Mouse (Mus musculus): ENCODE measurements at regions not wholly inside any gene's neighbourhood (a gene's known extent, or its start where the extent isn't known, plus 50 kb on each side); places are given as distances from the start of the nearest gene placed in this dataset.

DNA sequence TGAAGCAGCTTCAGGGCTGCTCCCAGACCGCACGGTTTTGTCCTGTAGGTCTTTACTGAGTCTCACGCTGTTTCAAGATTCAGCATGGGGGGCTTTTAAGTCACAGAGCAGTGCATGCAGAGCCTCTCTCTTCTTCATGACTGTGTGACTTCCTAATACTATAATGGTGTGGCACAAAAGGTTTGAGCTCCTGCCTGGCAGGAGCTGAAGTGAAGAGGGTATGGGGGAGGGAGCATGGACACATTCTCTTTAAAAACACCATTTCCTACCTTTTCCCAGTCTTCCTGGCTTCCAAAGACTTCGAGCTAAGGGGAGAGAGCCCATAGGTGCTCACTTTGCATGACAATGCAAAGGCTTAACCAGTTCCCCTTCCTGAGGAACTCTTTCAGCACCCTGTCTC lies 934.9 kb upstream of the Gm5150 start:
- Histone ChIP-seq H3K9ac (ENCODE audit: low read depth, low read length) (peak overlapping the region; percentile 55; the same call in 1 of the 2 replicates), H3K9me3 (ENCODE audit: control insufficient read depth, low read length) (no peaks in the 10 kb centered on the region), H3K4me3 (ENCODE audit: low read length) (no peak overlapping the region), H3K27ac (ENCODE audit: low read depth, low read length) (peak overlapping the region; percentile 71), H3K4me2 (ENCODE audit: low read length) (peak overlapping the region; percentile 43), H3K4me1 (ENCODE audit: control insufficient read depth, insufficient read depth, low read depth, low read length) (peaks cover 11% of the 10 kb centered on the region), H3K27me3 (replicated peaks; ENCODE audit: control insufficient read depth, insufficient read depth, low read length) (no peaks in the 10 kb centered on the region), H3K36me3 (ENCODE audit: control insufficient read depth, insufficient read depth, low read length) (no peaks in the 10 kb centered on the region)
- WGBS = 2% methylated on average over 4 of the region's 4 CpGs
- peak; percentile 50 for ATAC-seq

GRCm38 (mm10) chr3:16939533-16939932 lies 933.3 kb upstream of the Gm5150 start:
- Histone ChIP-seq H3K9me3 (ENCODE audit: control insufficient read depth, low read length) (no peaks in the 10 kb centered on the region), H3K36me3 (ENCODE audit: control insufficient read depth, insufficient read depth, low read length) (no peaks in the 10 kb centered on the region), H3K4me3 (ENCODE audit: low read length) (no peak overlapping the region), H3K9ac (ENCODE audit: low read depth, low read length) (no peak overlapping the region), H3K27me3 (replicated peaks; ENCODE audit: control insufficient read depth, insufficient read depth, low read length) (no peaks in the 10 kb centered on the region), H3K27ac (ENCODE audit: low read depth, low read length) (peak overlapping the region; percentile 77; the same call in 1 of the 2 replicates), H3K4me1 (ENCODE audit: control insufficient read depth, insufficient read depth, low read depth, low read length) (peaks cover 11% of the 10 kb centered on the region), H3K4me2 (ENCODE audit: low read length) (peak overlapping the region; percentile 15; the same call in 1 of the 2 replicates)
- peak; percentile 68 for ATAC-seq
- 32% methylated on average over 6 of the region's 6 CpGs for WGBS

GRCm38 (mm10) chr3:16939127-16939526 lies 932.9 kb upstream of the Gm5150 start:
- Histone ChIP-seq H3K4me1 (ENCODE audit: control insufficient read depth, insufficient read depth, low read depth, low read length) (peaks cover 11% of the 10 kb centered on the region), H3K4me3 (ENCODE audit: low read length) (no peak overlapping the region), H3K27ac (ENCODE audit: low read depth, low read length) (peak overlapping the region; percentile 77), H3K27me3 (replicated peaks; ENCODE audit: control insufficient read depth, insufficient read depth, low read length) (no peaks in the 10 kb centered on the region), H3K9ac (ENCODE audit: low read depth, low read length) (no peak overlapping the region), H3K9me3 (ENCODE audit: control insufficient read depth, low read length) (no peaks in the 10 kb centered on the region), H3K36me3 (ENCODE audit: control insufficient read depth, insufficient read depth, low read length) (no peaks in the 10 kb centered on the region), H3K4me2 (ENCODE audit: low read length) (peak overlapping the region; percentile 44; the same call in 1 of the 2 replicates)
- 55% methylated on average over 5 of the region's 5 CpGs for WGBS
- ATAC-seq = no peak

GRCm38 (mm10) chr3:16938491-16939001 lies 932.3 kb upstream of the Gm5150 start:
- Histone ChIP-seq H3K4me1 (ENCODE audit: control insufficient read depth, insufficient read depth, low read depth, low read length) (peaks cover 11% of the 10 kb centered on the region), H3K4me2 (ENCODE audit: low read length) (peak overlapping the region; percentile 44), H3K4me3 (ENCODE audit: low read length) (peak overlapping the region; percentile 11; the same call in 1 of the 2 replicates), H3K27ac (ENCODE audit: low read depth, low read length) (peak overlapping the region; percentile 85), H3K27me3 (replicated peaks; ENCODE audit: control insufficient read depth, insufficient read depth, low read length) (no peaks in the 10 kb centered on the region), H3K9ac (ENCODE audit: low read depth, low read length) (peak overlapping the region; percentile 56; the same call in 1 of the 2 replicates), H3K9me3 (ENCODE audit: control insufficient read depth, low read length) (no peaks in the 10 kb centered on the region), H3K36me3 (ENCODE audit: control insufficient read depth, insufficient read depth, low read length) (no peaks in the 10 kb centered on the region)
- ATAC-seq = peak; percentile 49; the same call in 1 of the 2 replicates
- 20% methylated on average over 11 of the region's 11 CpGs for WGBS

DNA sequence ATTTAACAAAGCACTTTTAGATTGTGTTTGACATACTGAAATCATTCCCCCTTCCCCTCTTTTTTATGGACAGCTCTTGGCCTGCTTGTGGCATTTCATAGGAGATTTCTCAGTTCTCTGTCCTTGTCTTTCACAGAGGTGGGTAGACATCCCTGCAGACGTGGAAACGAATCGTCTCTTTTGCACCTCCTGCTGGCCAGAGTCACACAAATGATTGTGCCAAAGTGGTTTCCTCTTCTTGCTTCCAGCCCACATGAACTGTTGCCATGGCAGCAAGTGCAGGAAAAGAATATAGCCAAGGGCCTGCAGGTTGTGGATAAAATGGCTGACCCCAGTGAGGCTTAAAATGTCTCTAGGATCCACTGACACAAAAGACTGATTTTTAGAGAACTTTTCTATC lies 924.1 kb upstream of the Gm5150 start:
- Histone ChIP-seq H3K27ac (ENCODE audit: low read depth, low read length) (no peak overlapping the region), H3K27me3 (replicated peaks; ENCODE audit: control insufficient read depth, insufficient read depth, low read length) (no peaks in the 10 kb centered on the region), H3K36me3 (ENCODE audit: control insufficient read depth, insufficient read depth, low read length) (no peaks in the 10 kb centered on the region), H3K9me3 (ENCODE audit: control insufficient read depth, low read length) (no peaks in the 10 kb centered on the region), H3K4me3 (ENCODE audit: low read length) (no peak overlapping the region), H3K4me1 (ENCODE audit: control insufficient read depth, insufficient read depth, low read depth, low read length) (no peaks in the 10 kb centered on the region), H3K4me2 (ENCODE audit: low read length) (no peak overlapping the region), H3K9ac (ENCODE audit: low read depth, low read length) (no peak overlapping the region)
- ATAC-seq = peak; percentile 45
- whole genome bisulfite sequencing = 33% methylated on average over 3 of the region's 3 CpGs

DNA sequence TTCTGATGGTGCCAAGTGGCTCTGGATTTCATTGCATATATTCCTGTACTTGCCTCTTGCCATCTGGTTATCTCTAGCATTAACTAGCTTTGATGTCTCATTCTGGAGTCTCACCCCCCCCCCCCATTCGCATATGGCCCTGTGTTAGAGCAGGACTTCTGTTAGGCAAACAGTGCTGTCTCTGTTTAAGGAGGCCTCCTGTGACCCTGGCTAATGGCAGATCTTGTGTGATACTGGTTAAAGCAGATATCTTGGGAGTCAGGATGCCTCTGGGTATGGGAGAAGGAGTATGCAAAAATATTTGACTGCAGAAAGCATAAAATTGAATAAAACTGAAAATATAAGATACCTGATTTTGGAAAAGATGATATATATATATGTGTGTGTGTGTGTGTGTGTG lies 923.6 kb upstream of the Gm5150 start:
- Histone ChIP-seq H3K36me3 (ENCODE audit: control insufficient read depth, insufficient read depth, low read length) (no peaks in the 10 kb centered on the region), H3K27ac (ENCODE audit: low read depth, low read length) (no peak overlapping the region), H3K4me2 (ENCODE audit: low read length) (no peak overlapping the region), H3K9me3 (ENCODE audit: control insufficient read depth, low read length) (no peaks in the 10 kb centered on the region), H3K4me3 (ENCODE audit: low read length) (no peak overlapping the region), H3K4me1 (ENCODE audit: control insufficient read depth, insufficient read depth, low read depth, low read length) (no peaks in the 10 kb centered on the region), H3K9ac (ENCODE audit: low read depth, low read length) (no peak overlapping the region), H3K27me3 (replicated peaks; ENCODE audit: control insufficient read depth, insufficient read depth, low read length) (no peaks in the 10 kb centered on the region)
- no peak; the same call in 1 of the 2 replicates for ATAC-seq
- 93% methylated on average over 1 of the region's 1 CpGs for WGBS

DNA sequence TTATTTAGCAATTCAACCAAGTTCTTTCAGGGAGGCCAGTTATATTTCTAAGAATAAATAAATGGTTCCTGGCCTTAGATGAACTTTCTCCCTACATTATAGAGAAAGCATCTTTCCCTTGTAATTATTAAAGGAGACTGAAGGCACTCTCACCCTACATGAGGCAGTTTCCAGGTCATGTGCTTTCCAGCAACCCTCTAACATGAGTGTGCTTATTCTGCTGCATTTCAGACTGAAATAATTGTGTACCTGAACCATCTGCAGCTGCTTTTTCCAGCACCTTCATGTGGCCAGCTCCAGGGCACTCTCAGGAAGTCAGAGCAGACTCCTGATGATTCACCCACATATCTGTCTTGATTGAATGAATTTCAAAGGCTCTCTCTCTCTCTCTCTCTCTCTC lies 917.8 kb upstream of the Gm5150 start:
- no peak for ATAC-seq
- Histone ChIP-seq H3K27ac (ENCODE audit: low read depth, low read length) (no peak overlapping the region), H3K4me1 (ENCODE audit: control insufficient read depth, insufficient read depth, low read depth, low read length) (no peaks in the 10 kb centered on the region), H3K4me2 (ENCODE audit: low read length) (no peak overlapping the region), H3K9me3 (ENCODE audit: control insufficient read depth, low read length) (no peaks in the 10 kb centered on the region), H3K9ac (ENCODE audit: low read depth, low read length) (no peak overlapping the region), H3K4me3 (ENCODE audit: low read length) (no peak overlapping the region), H3K36me3 (ENCODE audit: control insufficient read depth, insufficient read depth, low read length) (no peaks in the 10 kb centered on the region), H3K27me3 (replicated peaks; ENCODE audit: control insufficient read depth, insufficient read depth, low read length) (no peaks in the 10 kb centered on the region)

DNA sequence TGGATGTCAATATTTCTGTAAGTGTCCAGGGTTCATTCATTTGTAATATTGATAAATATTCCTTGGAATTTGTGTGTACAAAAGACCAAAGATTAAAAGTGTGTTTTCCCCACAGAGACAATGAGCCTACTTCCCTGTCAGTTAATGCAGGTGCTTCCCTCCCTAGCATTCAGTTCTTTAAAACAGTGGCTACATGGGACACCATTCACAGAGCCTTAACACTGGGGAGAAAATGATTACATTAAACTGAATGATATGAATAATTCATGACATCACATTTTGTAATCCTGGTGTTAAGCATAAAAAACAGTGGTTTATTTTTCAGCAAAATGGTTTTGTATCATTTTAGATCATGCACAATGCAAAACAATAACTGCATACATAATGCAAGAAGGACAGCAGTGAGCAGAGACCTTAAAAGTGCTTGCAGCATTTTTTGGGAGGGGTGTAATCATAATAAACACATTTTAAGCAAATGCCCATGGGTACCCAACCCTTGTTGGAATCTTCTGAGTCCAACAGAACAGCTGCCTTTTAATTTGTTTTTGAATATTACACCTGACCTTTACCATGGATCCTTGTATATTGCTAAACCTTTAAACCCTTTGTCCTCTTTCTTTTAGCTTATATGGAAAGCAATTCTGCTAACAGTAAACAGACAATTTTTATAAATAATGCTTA lies 917.1 kb upstream of the Gm5150 start:
- Histone ChIP-seq H3K36me3 (ENCODE audit: control insufficient read depth, insufficient read depth, low read length) (no peaks in the 10 kb centered on the region), H3K4me1 (ENCODE audit: control insufficient read depth, insufficient read depth, low read depth, low read length) (no peaks in the 10 kb centered on the region), H3K9me3 (ENCODE audit: control insufficient read depth, low read length) (no peaks in the 10 kb centered on the region), H3K27ac (ENCODE audit: low read depth, low read length) (no peak overlapping the region), H3K27me3 (replicated peaks; ENCODE audit: control insufficient read depth, insufficient read depth, low read length) (no peaks in the 10 kb centered on the region), H3K4me2 (ENCODE audit: low read length) (no peak overlapping the region), H3K4me3 (ENCODE audit: low read length) (no peak overlapping the region), H3K9ac (ENCODE audit: low read depth, low read length) (no peak overlapping the region)
- ATAC-seq = no peak; the same call in 1 of the 2 replicates

DNA sequence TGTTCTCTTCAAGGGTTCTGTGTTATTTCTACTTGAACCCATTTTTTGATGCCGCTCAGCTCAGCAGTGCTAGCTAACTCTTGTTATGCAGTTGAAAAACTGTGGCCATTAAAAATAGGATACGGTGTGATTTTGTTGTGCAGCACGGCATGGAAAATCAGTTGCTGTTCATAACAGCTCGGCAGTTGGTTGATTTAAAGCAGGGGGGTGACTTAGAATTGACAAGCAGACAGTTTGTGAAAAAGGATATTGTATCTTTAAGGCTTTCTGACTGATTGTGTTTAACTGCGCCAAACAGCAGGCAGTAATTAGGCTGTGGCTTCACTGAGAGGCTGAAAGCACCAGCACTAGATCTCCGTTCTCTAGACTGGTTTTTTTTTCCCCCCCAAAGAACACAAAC lies 915.1 kb upstream of the Gm5150 start:
- H3K4me3 ChIP-seq (ENCODE audit: low read length) = no peak overlapping the region
- ATAC-seq = peak; percentile 64; the same call in 1 of the 2 replicates
- no peaks in the 10 kb centered on the region for H3K4me1 ChIP-seq (ENCODE audit: control insufficient read depth, insufficient read depth, low read depth, low read length)
- H3K27me3 ChIP-seq (replicated peaks; ENCODE audit: control insufficient read depth, insufficient read depth, low read length) = no peaks in the 10 kb centered on the region
- H3K36me3 ChIP-seq (ENCODE audit: control insufficient read depth, insufficient read depth, low read length) = no peaks in the 10 kb centered on the region
- peak overlapping the region; percentile 40 for H3K4me2 ChIP-seq (ENCODE audit: low read length)
- H3K9me3 ChIP-seq (ENCODE audit: control insufficient read depth, low read length) = no peaks in the 10 kb centered on the region
- peak overlapping the region; percentile 31; the same call in 1 of the 2 replicates for H3K27ac ChIP-seq (ENCODE audit: low read depth, low read length)
- WGBS = 17% methylated on average over 6 of the region's 6 CpGs
- 0 out of 2 replicates have a peak overlapping the region, but pooled peaks have one; percentile 7 for H3K9ac ChIP-seq (ENCODE audit: low read depth, low read length)

Data from hindbrain, embryonic 16.5 days (tissue).